Mouse (Mus musculus) G1E (cell line): ENCODE results near the gene Aldh3b2. TPM values are rescaled to one million over a fixed set of nuclear protein-coding genes. Genes with fewer than 3 reads are reported as not detected.

ENCODE experiments used
- ATAC-seq: 2 replicates; pipeline ENCODE4 v1.8.0; 2016; ENCODE audit warnings: mild to moderate bottlenecking; ENCODE audit not compliant: insufficient number of reproducible peaks, poor library complexity, low FRiP score, severe bottlenecking; ENCODE audit errors: extremely low read depth
- DNase-seq: peaks from one replicate; pipeline ENCODE4 v3.0.0; 2012; ENCODE audit warnings: low spot score
- H3K27me3 ChIP-seq: 2 replicates; pipeline ENCODE4 v1.6.1; 2012; ENCODE audit warnings: mild to moderate bottlenecking, low read length, inconsistent platforms; ENCODE audit not compliant: insufficient read depth
- H3K36me3 ChIP-seq: replicated peaks from 2 replicates; pipeline ENCODE3; 2012; ENCODE audit warnings: mild to moderate bottlenecking, inconsistent platforms
- H3K4me1 ChIP-seq: 2 replicates; pipeline ENCODE4 v1.6.1; 2012; ENCODE audit warnings: low read depth, low read length, inconsistent platforms, mixed read lengths; ENCODE audit not compliant: insufficient read depth
- H3K4me3 ChIP-seq: 2 replicates; pipeline ENCODE4 v1.5.1; 2012; ENCODE audit warnings: low read depth, mild to moderate bottlenecking, inconsistent platforms, low read length, moderate library complexity, mixed read lengths
- H3K9me3 ChIP-seq: replicated peaks from 2 replicates; pipeline ENCODE4 v1.6.1; 2012; ENCODE audit warnings: inconsistent platforms
- CTCF ChIP-seq: IDR thresholded peaks from 2 replicates; pipeline ENCODE4 v1.5.1; 2012; ENCODE audit warnings: low read depth, low read length, inconsistent platforms, mixed read lengths
- GATA1 ChIP-seq: IDR thresholded peaks from 2 replicates; pipeline ENCODE4 v1.6.1; 2012; ENCODE audit warnings: borderline replicate concordance, low read length, inconsistent platforms, mixed read lengths
- GATA2 ChIP-seq: IDR thresholded peaks from 2 replicates; pipeline ENCODE4 v1.6.1; 2012; ENCODE audit warnings: low read depth, low read length, inconsistent platforms, borderline replicate concordance
- POLR2AphosphoS5 ChIP-seq: IDR thresholded peaks from 2 replicates; pipeline ENCODE4 v1.6.1; 2012; ENCODE audit warnings: low read depth, low read length, inconsistent platforms; ENCODE audit not compliant: insufficient replicate concordance
- TAL1 ChIP-seq: conservative IDR thresholded peaks from 2 replicates; pipeline ENCODE4 v1.6.1; 2012; ENCODE audit warnings: low read depth, low read length, inconsistent platforms, mixed read lengths
- polyA plus RNA-seq: library from polyadenylated mRNA; stranded (reverse); fragments of >175 nt; gene quantifications from 2 replicates; pipeline ENCODE4 v1.2.3, GENCODE M21; 2012
- total RNA-seq, 2 experiments: library from RNA; stranded (forward) in 1 of 2; stranded (reverse) in 1 of 2; fragments of 200-1000 nt in 1 of 2; fragments of >200 nt in 1 of 2; fragmentation: Nextera tagmentation in 1 of 2; gene quantifications; 2 replicates each; pipeline ENCODE4 v1.2.3; 2014 to 2017

Aldh3b2 gene
- total and polyA plus RNA-seq, 3 experiments: 0.11 TPM; not detected in 2

GRCm38 (mm10) chr19:3975866-3976265 lies 3.7 kb downstream of the Aldh3b2 start:
- TF ChIP-seq GATA2: no peak
- no peak for TF ChIP-seq POLR2AphosphoS5
- no peak for TF ChIP-seq TAL1
- no peak for TF ChIP-seq CTCF
- TF ChIP-seq GATA1: no peak
- H3K9me3 ChIP-seq: no peaks in the 10 kb centered on the region
- H3K36me3 ChIP-seq: no peaks in the 10 kb centered on the region
- no peak overlapping the region for H3K4me3 ChIP-seq
- DNase-seq (no peak), ATAC-seq (no peak)
- peaks cover 5% of the 10 kb centered on the region for H3K4me1 ChIP-seq
- H3K27me3 ChIP-seq: peaks cover 49% of the 10 kb centered on the region

GRCm38 (mm10) chr19:3980309-3980708 lies 8.2 kb downstream of the Aldh3b2 start:
- DNase-seq: peak; percentile 71

GRCm38 (mm10) chr19:3980917-3981316 lies 8.8 kb downstream of the Aldh3b2 start:
- no peak overlapping the region for H3K4me3 ChIP-seq
- peaks cover 42% of the 10 kb centered on the region for H3K27me3 ChIP-seq
- no peak for ATAC-seq
- H3K4me1 ChIP-seq: peaks cover 5% of the 10 kb centered on the region
- H3K9me3 ChIP-seq: no peaks in the 10 kb centered on the region
- no peak for DNase-seq
- TF ChIP-seq GATA2: no peak
- TF ChIP-seq TAL1: no peak
- no peak for TF ChIP-seq POLR2AphosphoS5
- H3K36me3 ChIP-seq: no peaks in the 10 kb centered on the region

More at GRCm38 (mm10) chr19:3980309-3980708, 8.2 kb downstream of the Aldh3b2 start:
- Histone ChIP-seq H3K4me1 (peaks cover 5% of the 10 kb centered on the region), H3K27me3 (peaks cover 39% of the 10 kb centered on the region), H3K9me3 (no peaks in the 10 kb centered on the region), H3K36me3 (no peaks in the 10 kb centered on the region), H3K4me3 (no peak overlapping the region; the same call in 1 of the 2 replicates)
- no peak for TF ChIP-seq GATA1
- peak; percentile 78 for TF ChIP-seq CTCF
- no peak for TF ChIP-seq TAL1
- no peak for TF ChIP-seq POLR2AphosphoS5
- peak; percentile 45; the same call in 1 of the 2 replicates for ATAC-seq

GRCm38 (mm10) chr19:3983527-3984200 lies 11.5 kb downstream of the Aldh3b2 start:
- H3K9me3 ChIP-seq: no peaks in the 10 kb centered on the region
- TF ChIP-seq GATA2: no peak
- TF ChIP-seq CTCF: no peak
- TF ChIP-seq GATA1: no peak
- no peak for TF ChIP-seq POLR2AphosphoS5
- no peak for TF ChIP-seq TAL1
- no peak for ATAC-seq
- no peak for DNase-seq
- no peak overlapping the region for H3K4me3 ChIP-seq
- H3K4me1 ChIP-seq: peaks cover 15% of the 10 kb centered on the region
- no peaks in the 10 kb centered on the region for H3K36me3 ChIP-seq
- peaks cover 40% of the 10 kb centered on the region for H3K27me3 ChIP-seq

- Histone ChIP-seq H3K4me3 (no peak overlapping the region), H3K36me3 (no peaks in the 10 kb centered on the region), H3K4me1 (peaks cover 10% of the 10 kb centered on the region), H3K27me3 (peaks cover 33% of the 10 kb centered on the region), H3K9me3 (no peaks in the 10 kb centered on the region)
- DNase-seq (no peak), ATAC-seq (no peak)
- TF ChIP-seq GATA1 (no peak), TAL1 (no peak), POLR2AphosphoS5 (no peak), CTCF (no peak), GATA2 (no peak)
Measured at GRCm38 (mm10) chr19:3985261-3985681, 13.1 kb downstream of the Aldh3b2 start.

- ATAC-seq (0 out of 2 replicates have a peak, but pooled peaks have one; percentile 8), DNase-seq (peak; percentile 68)
- no peaks in the 10 kb centered on the region for H3K9me3 ChIP-seq
Measured at GRCm38 (mm10) chr19:3986334-3986733, 14.2 kb downstream of the Aldh3b2 start, which contains the start of gene Acy3. Gene Acy3, plus strand, starts transcription at chr19:3986570.

More at GRCm38 (mm10) chr19:3986334-3986733, 14.2 kb downstream of the Aldh3b2 start, which contains the start of gene Acy3:
- Histone ChIP-seq H3K4me1 (peaks cover 10% of the 10 kb centered on the region), H3K4me3 (no peak within 1 kb of the TSS), H3K36me3 (no peaks in the 10 kb centered on the region), H3K27me3 (peaks cover 35% of the 10 kb centered on the region)
- no peak for TF ChIP-seq POLR2AphosphoS5
- no peak for TF ChIP-seq CTCF
- no peak for TF ChIP-seq TAL1
- no peak for TF ChIP-seq GATA1
- TF ChIP-seq GATA2: no peak
